Mouse (Mus musculus): ENCODE measurements around the gene Cish. TPM values are rescaled to one million over a fixed set of nuclear protein-coding genes. Genes with fewer than 3 reads are reported as not detected.

Cish gene
- polyA plus RNA-seq (2014; fragmentation: Nextera tagmentation; extraction: Ambion mirVana), result 4.0 and 4.2 TPM in 2 replicates

DNA sequence AAGGTAGTCTGAATTCAATTTTAAA lies at the start of gene Cish:
Gene Cish, plus strand, starts transcription at position 11 of the 25 bp plus-strand sequence.
- Histone ChIP-seq H3K9me3 (ENCODE audit: control insufficient read depth, low read length) (no peaks in the 10 kb centered on the region), H3K4me3 (ENCODE audit: low read depth, low read length) (peak within 1 kb of the TSS; percentile 55), H3K36me3 (ENCODE audit: control insufficient read depth, insufficient read depth, low read length) (0 out of 2 replicates have a peak, but pooled peaks cover 3% of the 10 kb centered on the region), H3K4me2 (peak within 1 kb of the TSS; percentile 88), H3K27me3 (ENCODE audit: control insufficient read depth, insufficient read depth, low read length) (peaks cover 5% of the 10 kb centered on the region), H3K27ac (ENCODE audit: low read depth, low read length) (0 out of 2 replicates have a peak within 1 kb of the TSS, but pooled peaks have one; percentile 17), H3K9ac (ENCODE audit: low read length) (peak within 1 kb of the TSS; percentile 74), H3K4me1 (ENCODE audit: control insufficient read depth, insufficient read depth, low read length) (peaks cover 6% of the 10 kb centered on the region; the same call in 1 of the 2 replicates)
- DNase-seq (ENCODE audit: low spot score, missing footprints) (no peak), ATAC-seq (ENCODE audit: low FRiP score) (no peak)

DNA sequence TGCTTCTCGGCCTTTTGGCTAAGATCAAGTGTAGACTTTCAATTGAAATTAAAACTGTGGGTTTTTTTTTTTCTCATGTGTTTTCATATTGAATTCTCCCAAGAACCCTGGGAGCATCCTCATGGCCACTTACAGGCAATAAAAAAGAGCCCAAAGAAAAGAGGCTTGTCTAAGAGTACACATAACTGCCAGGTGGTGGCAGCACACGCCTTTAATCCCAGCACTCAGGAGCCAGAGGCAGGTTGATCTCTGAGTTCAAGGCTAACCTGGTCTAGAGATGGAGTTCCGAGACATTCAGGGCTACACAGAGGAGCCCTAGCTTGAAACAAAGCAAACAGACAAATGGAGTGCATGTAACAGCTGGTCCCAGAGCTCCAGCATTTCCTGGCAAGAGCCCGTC lies 49.7 kb upstream of the Cish start:
- DNase-seq (ENCODE audit: low spot score, missing footprints) (peak; percentile 23), ATAC-seq (ENCODE audit: low FRiP score) (no peak)
- Histone ChIP-seq H3K27me3 (ENCODE audit: control insufficient read depth, insufficient read depth, low read length) (no peaks in the 10 kb centered on the region), H3K9ac (ENCODE audit: low read length) (no peak overlapping the region), H3K4me2 (no peak overlapping the region), H3K4me3 (ENCODE audit: low read depth, low read length) (no peak overlapping the region), H3K4me1 (ENCODE audit: control insufficient read depth, insufficient read depth, low read length) (no peaks in the 10 kb centered on the region), H3K36me3 (ENCODE audit: control insufficient read depth, insufficient read depth, low read length) (no peaks in the 10 kb centered on the region), H3K9me3 (ENCODE audit: control insufficient read depth, low read length) (no peaks in the 10 kb centered on the region), H3K27ac (ENCODE audit: low read depth, low read length) (no peak overlapping the region)
- WGBS, result 67% methylated on average over 4 of the region's 4 CpGs

DNA sequence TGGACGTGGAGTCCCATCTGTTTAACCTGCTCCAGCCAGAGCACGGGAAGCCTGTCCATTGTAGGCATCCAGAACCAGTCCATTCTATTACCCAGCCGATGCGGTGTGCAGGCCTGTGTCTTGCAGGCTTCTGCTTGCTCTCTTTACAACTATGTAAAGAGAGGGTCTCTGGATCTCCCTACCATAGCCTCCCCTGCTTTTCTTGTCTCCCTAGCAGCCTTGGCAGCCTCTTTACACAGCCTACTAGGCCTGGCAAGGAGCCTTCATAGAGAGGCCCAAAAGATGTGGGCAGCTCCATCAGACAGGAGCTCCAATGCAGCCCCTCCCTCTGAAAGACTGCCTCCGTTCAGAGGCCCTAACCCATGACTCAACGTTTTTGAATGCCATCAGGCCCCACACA lies 46.7 kb upstream of the Cish start:
- DNase-seq (ENCODE audit: low spot score, missing footprints) (peak; percentile 12), ATAC-seq (ENCODE audit: low FRiP score) (no peak)
- Histone ChIP-seq H3K36me3 (ENCODE audit: control insufficient read depth, insufficient read depth, low read length) (no peaks in the 10 kb centered on the region), H3K9ac (ENCODE audit: low read length) (no peak overlapping the region), H3K4me1 (ENCODE audit: control insufficient read depth, insufficient read depth, low read length) (peaks cover 2% of the 10 kb centered on the region; the same call in 1 of the 2 replicates), H3K4me2 (no peak overlapping the region), H3K27me3 (ENCODE audit: control insufficient read depth, insufficient read depth, low read length) (no peaks in the 10 kb centered on the region), H3K4me3 (ENCODE audit: low read depth, low read length) (no peak overlapping the region), H3K27ac (ENCODE audit: low read depth, low read length) (no peak overlapping the region), H3K9me3 (ENCODE audit: control insufficient read depth, low read length) (no peaks in the 10 kb centered on the region)
- 74% methylated on average over 6 of the region's 6 CpGs for WGBS

DNA sequence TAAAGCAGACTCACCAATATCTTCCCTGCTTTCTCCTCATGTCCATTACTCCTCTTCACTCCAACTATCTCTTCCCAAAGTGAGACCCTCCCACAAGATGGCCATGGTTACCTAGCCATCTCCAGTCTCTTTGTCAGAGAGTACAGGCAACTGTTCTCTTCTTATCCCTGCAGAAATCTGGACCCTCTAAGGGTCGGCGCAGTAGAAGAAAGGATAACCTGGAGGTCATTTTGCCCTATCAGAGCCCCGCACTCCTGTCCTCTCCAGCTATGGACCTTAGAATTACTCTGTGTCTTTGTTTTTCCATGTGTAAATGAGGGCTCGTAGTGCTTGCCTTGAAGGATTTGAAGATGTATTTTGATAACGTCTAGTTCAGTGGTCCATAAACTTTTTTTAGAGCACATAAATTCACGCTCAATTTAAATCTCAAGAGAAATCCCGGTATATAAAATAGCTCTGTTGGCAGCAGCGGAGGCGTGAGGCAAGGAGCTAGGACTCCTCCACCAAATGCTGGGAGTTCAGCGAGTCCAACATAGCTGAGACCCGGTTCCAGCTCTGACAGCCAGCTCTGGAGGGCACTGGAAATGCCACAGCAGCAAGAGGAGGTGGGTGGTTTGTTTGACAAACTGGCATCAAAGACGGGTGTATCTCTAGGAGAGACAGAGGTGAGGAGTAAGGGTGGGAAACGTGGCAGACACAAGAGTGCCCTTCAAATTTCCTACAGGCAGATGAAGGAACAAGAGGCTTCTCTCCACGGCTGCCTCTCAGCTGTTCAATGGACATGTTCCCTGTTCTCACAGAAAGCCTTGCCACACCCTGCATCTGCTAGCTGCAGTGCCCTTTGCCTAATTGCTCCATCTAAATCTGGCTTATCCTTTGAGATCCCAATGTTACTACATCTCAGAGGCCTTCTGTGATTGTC lies 45.1 kb upstream of the Cish start:
- peak; percentile 65 for DNase-seq (ENCODE audit: low spot score, missing footprints)
- Histone ChIP-seq H3K9me3 (ENCODE audit: control insufficient read depth, low read length) (no peaks in the 10 kb centered on the region), H3K36me3 (ENCODE audit: control insufficient read depth, insufficient read depth, low read length) (no peaks in the 10 kb centered on the region), H3K4me3 (ENCODE audit: low read depth, low read length) (no peak overlapping the region), H3K27ac (ENCODE audit: low read depth, low read length) (no peak overlapping the region), H3K27me3 (ENCODE audit: control insufficient read depth, insufficient read depth, low read length) (no peaks in the 10 kb centered on the region), H3K4me2 (no peak overlapping the region), H3K4me1 (ENCODE audit: control insufficient read depth, insufficient read depth, low read length) (peaks cover 5% of the 10 kb centered on the region), H3K9ac (ENCODE audit: low read length) (no peak overlapping the region)
- no peak for ATAC-seq (ENCODE audit: low FRiP score)
- WGBS, result 83% methylated on average over 14 of the region's 14 CpGs

DNA sequence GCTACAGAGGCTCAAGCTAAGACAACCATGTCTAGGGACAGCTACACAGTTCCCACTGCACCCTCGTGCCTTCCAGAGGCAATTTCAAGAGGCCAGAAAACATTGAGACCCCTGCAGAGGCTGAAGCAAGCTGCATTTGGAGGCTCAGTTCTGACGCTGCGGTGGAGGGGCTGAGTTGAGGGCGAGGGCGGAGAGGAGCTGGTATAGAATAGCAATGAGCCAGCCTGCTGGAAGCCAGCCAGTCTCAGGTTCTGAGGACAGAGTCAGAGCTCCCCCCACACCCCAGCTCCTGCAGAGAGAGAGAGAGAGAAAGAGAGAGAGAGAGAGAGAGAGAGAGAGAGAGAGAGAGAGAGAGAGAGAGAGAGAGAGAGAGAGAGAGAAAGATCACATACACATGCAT lies 43.7 kb upstream of the Cish start:
- no peak overlapping the region for H3K9ac ChIP-seq (ENCODE audit: low read length)
- peak; percentile 81 for DNase-seq (ENCODE audit: low spot score, missing footprints)
- H3K36me3 ChIP-seq (ENCODE audit: control insufficient read depth, insufficient read depth, low read length), result no peaks in the 10 kb centered on the region
- no peaks in the 10 kb centered on the region for H3K27me3 ChIP-seq (ENCODE audit: control insufficient read depth, insufficient read depth, low read length)
- no peak overlapping the region for H3K4me2 ChIP-seq
- H3K9me3 ChIP-seq (ENCODE audit: control insufficient read depth, low read length), result no peaks in the 10 kb centered on the region
- no peak overlapping the region for H3K27ac ChIP-seq (ENCODE audit: low read depth, low read length)
- no peak overlapping the region for H3K4me3 ChIP-seq (ENCODE audit: low read depth, low read length)
- 0 out of 2 replicates have a peak, but pooled peaks have one; percentile 46 for ATAC-seq (ENCODE audit: low FRiP score)
- 21% methylated on average over 5 of the region's 5 CpGs for WGBS
- H3K4me1 ChIP-seq (ENCODE audit: control insufficient read depth, insufficient read depth, low read length), result peaks cover 7% of the 10 kb centered on the region

DNA sequence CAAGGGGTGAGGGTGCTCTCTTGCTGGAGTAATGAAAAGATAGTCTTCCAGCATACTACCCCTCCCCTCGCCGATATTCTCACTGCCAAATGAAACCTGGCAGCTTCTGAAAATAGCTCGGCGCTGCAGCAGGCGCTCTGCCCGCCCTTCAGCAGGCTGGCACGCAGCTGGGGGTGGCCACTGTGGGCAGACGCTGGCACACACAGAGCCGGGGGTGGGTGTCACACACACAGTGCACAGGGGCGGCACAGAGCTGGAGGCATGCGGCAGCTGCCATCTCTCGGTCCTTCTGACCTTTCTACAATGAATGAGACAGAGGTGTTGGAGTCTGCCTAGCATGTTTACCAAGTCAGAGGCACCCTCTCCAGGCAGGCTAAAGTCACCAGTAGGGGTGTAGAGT lies 41.4 kb upstream of the Cish start:
- WGBS, result 82% methylated on average over 12 of the region's 12 CpGs
- peaks cover 7% of the 10 kb centered on the region for H3K4me1 ChIP-seq (ENCODE audit: control insufficient read depth, insufficient read depth, low read length)
- H3K4me2 ChIP-seq, result no peak overlapping the region
- H3K4me3 ChIP-seq (ENCODE audit: low read depth, low read length), result no peak overlapping the region
- H3K36me3 ChIP-seq (ENCODE audit: control insufficient read depth, insufficient read depth, low read length), result no peaks in the 10 kb centered on the region
- H3K27ac ChIP-seq (ENCODE audit: low read depth, low read length), result no peak overlapping the region
- no peak for ATAC-seq (ENCODE audit: low FRiP score)
- H3K9me3 ChIP-seq (ENCODE audit: control insufficient read depth, low read length), result no peaks in the 10 kb centered on the region
- H3K9ac ChIP-seq (ENCODE audit: low read length), result no peak overlapping the region
- DNase-seq (ENCODE audit: low spot score, missing footprints), result peak; percentile 67
- no peaks in the 10 kb centered on the region for H3K27me3 ChIP-seq (ENCODE audit: control insufficient read depth, insufficient read depth, low read length)

DNA sequence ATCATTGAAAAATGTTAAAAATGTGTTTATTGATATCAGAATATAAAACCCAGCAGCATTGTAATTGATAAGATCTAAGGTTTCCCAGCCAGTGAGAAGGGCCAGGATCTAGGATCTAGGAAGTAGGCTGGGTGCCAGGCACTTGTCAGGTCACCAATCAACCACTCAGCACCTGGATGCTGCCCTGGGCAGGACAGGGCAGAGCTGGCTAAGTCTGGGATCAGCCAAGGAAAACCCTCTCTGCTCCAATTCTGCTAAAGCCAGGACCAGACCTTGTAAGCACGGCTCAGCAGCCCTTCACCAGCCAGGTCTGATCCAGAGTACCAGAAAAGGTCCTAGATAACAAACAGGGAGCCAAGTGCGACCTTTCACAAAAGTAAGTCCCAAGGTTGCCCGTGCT lies 40.9 kb upstream of the Cish start:
- WGBS, result 86% methylated on average over 3 of the region's 3 CpGs
- DNase-seq (ENCODE audit: low spot score, missing footprints) (peak; percentile 74), ATAC-seq (ENCODE audit: low FRiP score) (no peak)
- Histone ChIP-seq H3K9ac (ENCODE audit: low read length) (no peak overlapping the region), H3K27ac (ENCODE audit: low read depth, low read length) (no peak overlapping the region), H3K36me3 (ENCODE audit: control insufficient read depth, insufficient read depth, low read length) (no peaks in the 10 kb centered on the region), H3K27me3 (ENCODE audit: control insufficient read depth, insufficient read depth, low read length) (no peaks in the 10 kb centered on the region), H3K4me2 (no peak overlapping the region), H3K9me3 (ENCODE audit: control insufficient read depth, low read length) (no peaks in the 10 kb centered on the region), H3K4me1 (ENCODE audit: control insufficient read depth, insufficient read depth, low read length) (peaks cover 7% of the 10 kb centered on the region), H3K4me3 (ENCODE audit: low read depth, low read length) (no peak overlapping the region)

DNA sequence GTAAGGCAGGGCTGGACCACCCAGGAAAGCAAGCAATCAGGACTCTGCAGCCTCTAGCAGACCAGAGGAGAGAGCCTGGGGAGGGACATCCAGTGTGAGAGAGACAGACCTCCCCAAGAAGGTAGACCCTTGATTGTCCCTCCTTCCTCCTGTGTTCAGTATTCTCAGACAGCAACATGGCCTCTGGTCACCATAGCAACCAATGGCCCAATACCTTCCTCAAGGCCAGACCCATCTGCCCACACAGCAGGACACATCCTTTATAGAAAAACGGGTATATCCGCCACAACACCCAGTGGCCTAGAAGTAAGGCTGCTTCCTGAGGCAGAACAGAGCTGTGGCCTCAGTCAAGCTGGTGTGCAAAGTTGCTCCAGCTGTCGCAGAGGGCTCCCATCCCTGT lies 40.2 kb upstream of the Cish start:
- no peak overlapping the region for H3K27ac ChIP-seq (ENCODE audit: low read depth, low read length)
- H3K36me3 ChIP-seq (ENCODE audit: control insufficient read depth, insufficient read depth, low read length), result no peaks in the 10 kb centered on the region
- DNase-seq (ENCODE audit: low spot score, missing footprints) (peak; percentile 83), ATAC-seq (ENCODE audit: low FRiP score) (no peak)
- H3K4me1 ChIP-seq (ENCODE audit: control insufficient read depth, insufficient read depth, low read length), result peaks cover 7% of the 10 kb centered on the region
- H3K4me3 ChIP-seq (ENCODE audit: low read depth, low read length), result no peak overlapping the region
- H3K9ac ChIP-seq (ENCODE audit: low read length), result no peak overlapping the region
- 34% methylated on average over 3 of the region's 3 CpGs for WGBS
- no peak overlapping the region for H3K4me2 ChIP-seq
- H3K9me3 ChIP-seq (ENCODE audit: control insufficient read depth, low read length), result no peaks in the 10 kb centered on the region
- no peaks in the 10 kb centered on the region for H3K27me3 ChIP-seq (ENCODE audit: control insufficient read depth, insufficient read depth, low read length)

DNA sequence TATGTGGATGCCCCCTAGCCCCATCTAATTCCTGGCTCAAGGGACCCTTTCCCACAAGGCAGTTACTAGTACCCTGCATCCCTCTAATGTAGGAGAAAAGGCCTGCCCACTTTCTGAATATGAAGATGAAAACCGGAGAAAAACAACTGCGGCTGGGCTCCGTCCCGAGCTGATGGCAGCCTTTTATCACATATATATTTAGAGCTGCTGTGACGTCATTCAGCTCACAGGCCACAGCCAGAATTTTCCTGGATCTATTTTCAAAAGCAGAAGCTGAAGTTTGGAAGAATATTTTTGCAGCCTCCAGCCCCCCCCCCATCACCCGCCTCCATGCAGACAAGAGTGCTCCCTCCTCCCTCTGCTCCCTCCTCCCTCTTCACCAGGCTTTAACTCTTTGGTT lies 36.3 kb upstream of the Cish start:
- Histone ChIP-seq H3K9me3 (ENCODE audit: control insufficient read depth, low read length) (no peaks in the 10 kb centered on the region), H3K36me3 (ENCODE audit: control insufficient read depth, insufficient read depth, low read length) (no peaks in the 10 kb centered on the region), H3K4me1 (ENCODE audit: control insufficient read depth, insufficient read depth, low read length) (peaks cover 5% of the 10 kb centered on the region), H3K4me2 (no peak overlapping the region), H3K4me3 (ENCODE audit: low read depth, low read length) (no peak overlapping the region), H3K9ac (ENCODE audit: low read length) (no peak overlapping the region), H3K27ac (ENCODE audit: low read depth, low read length) (no peak overlapping the region), H3K27me3 (ENCODE audit: control insufficient read depth, insufficient read depth, low read length) (no peaks in the 10 kb centered on the region)
- no peak for ATAC-seq (ENCODE audit: low FRiP score)
- peak; percentile 41 for DNase-seq (ENCODE audit: low spot score, missing footprints)
- 84% methylated on average over 6 of the region's 6 CpGs for WGBS
